Mouse (Mus musculus): ENCODE data around the gene 4930519P11Rik. TPM values are rescaled to one million over a fixed set of nuclear protein-coding genes. Genes with fewer than 3 reads are reported as not detected.

Gene 4930519P11Rik
- polyA plus RNA-seq, 1 experiment from 2014 or later = not detected

GRCm38 (mm10) chr2:154633876-154634644 lies 20.8 kb upstream of the 4930519P11Rik start:
- no peak for ATAC-seq (replicated peaks; ENCODE audit: extremely low read depth, insufficient read depth, low FRiP score)
- no peaks in the 10 kb centered on the region for H3K4me1 ChIP-seq (ENCODE audit: control insufficient read depth, insufficient read depth, low read length)
- peaks cover 4% of the 10 kb centered on the region for H3K9me3 ChIP-seq (replicated peaks; ENCODE audit: control insufficient read depth, low read length)
- no peak overlapping the region for H3K9ac ChIP-seq (ENCODE audit: low read length)
- peaks cover 28% of the 10 kb centered on the region for H3K36me3 ChIP-seq (ENCODE audit: control insufficient read depth, insufficient read depth)
- H3K27me3 ChIP-seq (ENCODE audit: control insufficient read depth, insufficient read depth, low read length) = no peaks in the 10 kb centered on the region
- 90% methylated on average over 9 of the region's 9 CpGs for WGBS
- no peak overlapping the region for H3K27ac ChIP-seq (ENCODE audit: low read length)
- H3K4me2 ChIP-seq (ENCODE audit: low read depth, low read length) = no peak overlapping the region
- H3K4me3 ChIP-seq (ENCODE audit: low read length) = no peak overlapping the region

DNA sequence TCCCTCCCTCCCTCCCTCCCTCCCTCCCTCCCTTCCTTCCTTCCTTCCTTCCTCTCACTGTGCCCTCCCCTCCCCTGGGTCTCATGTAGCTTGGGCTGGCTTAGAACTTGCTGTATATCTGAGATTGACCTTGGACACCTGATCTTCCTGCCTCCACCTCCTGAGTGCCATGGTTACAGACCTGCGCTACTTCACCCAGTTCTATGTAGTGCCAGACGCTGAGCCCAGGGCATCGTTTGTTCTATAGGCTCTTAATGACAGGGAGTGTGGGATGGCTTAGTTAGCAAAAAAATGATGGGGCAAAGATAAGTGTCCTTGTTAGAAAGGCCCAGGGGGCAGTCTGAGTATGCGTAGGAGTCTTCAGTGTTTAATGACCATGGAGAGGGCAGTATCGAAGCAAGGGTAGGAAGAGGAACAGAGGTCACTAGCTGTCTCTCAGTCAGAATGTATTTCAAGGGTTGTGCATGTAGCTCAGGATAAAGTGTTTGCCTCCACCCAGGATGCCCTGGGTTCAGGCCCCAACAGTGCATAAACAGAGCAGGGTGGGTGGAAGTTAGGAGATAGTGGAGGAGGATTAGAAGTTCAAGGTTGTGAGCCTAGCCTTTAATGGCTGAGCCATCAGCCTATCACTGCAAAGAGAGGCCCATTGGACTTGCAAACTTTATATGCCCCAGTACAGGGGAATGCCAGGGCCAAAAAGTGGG lies 20.0 kb upstream of the 4930519P11Rik start:
- no peak overlapping the region for H3K27ac ChIP-seq (ENCODE audit: low read length)
- H3K36me3 ChIP-seq (ENCODE audit: control insufficient read depth, insufficient read depth) = peaks cover 24% of the 10 kb centered on the region
- H3K4me1 ChIP-seq (ENCODE audit: control insufficient read depth, insufficient read depth, low read length) = no peaks in the 10 kb centered on the region
- H3K4me3 ChIP-seq (ENCODE audit: low read length) = no peak overlapping the region
- no peaks in the 10 kb centered on the region for H3K27me3 ChIP-seq (ENCODE audit: control insufficient read depth, insufficient read depth, low read length)
- no peak for ATAC-seq (replicated peaks; ENCODE audit: extremely low read depth, insufficient read depth, low FRiP score)
- no peaks in the 10 kb centered on the region for H3K9me3 ChIP-seq (replicated peaks; ENCODE audit: control insufficient read depth, low read length)
- no peak overlapping the region for H3K4me2 ChIP-seq (ENCODE audit: low read depth, low read length)
- no peak overlapping the region for H3K9ac ChIP-seq (ENCODE audit: low read length)
- 86% methylated on average over 5 of the region's 5 CpGs for WGBS

GRCm38 (mm10) chr2:154632203-154632780 lies 19.1 kb upstream of the 4930519P11Rik start:
- H3K27me3 ChIP-seq (ENCODE audit: control insufficient read depth, insufficient read depth, low read length) = no peaks in the 10 kb centered on the region
- H3K4me1 ChIP-seq (ENCODE audit: control insufficient read depth, insufficient read depth, low read length) = no peaks in the 10 kb centered on the region
- no peak overlapping the region for H3K4me3 ChIP-seq (ENCODE audit: low read length)
- peaks cover 18% of the 10 kb centered on the region; the same call in 1 of the 2 replicates for H3K36me3 ChIP-seq (ENCODE audit: control insufficient read depth, insufficient read depth)
- ATAC-seq (replicated peaks; ENCODE audit: extremely low read depth, insufficient read depth, low FRiP score) = no peak
- no peak overlapping the region for H3K4me2 ChIP-seq (ENCODE audit: low read depth, low read length)
- no peak overlapping the region for H3K27ac ChIP-seq (ENCODE audit: low read length)
- H3K9ac ChIP-seq (ENCODE audit: low read length) = no peak overlapping the region
- H3K9me3 ChIP-seq (replicated peaks; ENCODE audit: control insufficient read depth, low read length) = no peaks in the 10 kb centered on the region
- 88% methylated on average over 16 of the region's 16 CpGs for WGBS

GRCm38 (mm10) chr2:154630531-154630930 lies 17.3 kb upstream of the 4930519P11Rik start:
- H3K9me3 ChIP-seq (replicated peaks; ENCODE audit: control insufficient read depth, low read length) = no peaks in the 10 kb centered on the region
- ATAC-seq (replicated peaks; ENCODE audit: extremely low read depth, insufficient read depth, low FRiP score) = no peak
- H3K4me1 ChIP-seq (ENCODE audit: control insufficient read depth, insufficient read depth, low read length) = no peaks in the 10 kb centered on the region
- H3K27me3 ChIP-seq (ENCODE audit: control insufficient read depth, insufficient read depth, low read length) = no peaks in the 10 kb centered on the region
- no peak overlapping the region for H3K4me2 ChIP-seq (ENCODE audit: low read depth, low read length)
- H3K4me3 ChIP-seq (ENCODE audit: low read length) = no peak overlapping the region
- no peak overlapping the region for H3K9ac ChIP-seq (ENCODE audit: low read length)
- no peak overlapping the region for H3K27ac ChIP-seq (ENCODE audit: low read length)
- 73% methylated on average over 5 of the region's 5 CpGs for WGBS
- H3K36me3 ChIP-seq (ENCODE audit: control insufficient read depth, insufficient read depth) = peaks cover 15% of the 10 kb centered on the region; the same call in 1 of the 2 replicates

DNA sequence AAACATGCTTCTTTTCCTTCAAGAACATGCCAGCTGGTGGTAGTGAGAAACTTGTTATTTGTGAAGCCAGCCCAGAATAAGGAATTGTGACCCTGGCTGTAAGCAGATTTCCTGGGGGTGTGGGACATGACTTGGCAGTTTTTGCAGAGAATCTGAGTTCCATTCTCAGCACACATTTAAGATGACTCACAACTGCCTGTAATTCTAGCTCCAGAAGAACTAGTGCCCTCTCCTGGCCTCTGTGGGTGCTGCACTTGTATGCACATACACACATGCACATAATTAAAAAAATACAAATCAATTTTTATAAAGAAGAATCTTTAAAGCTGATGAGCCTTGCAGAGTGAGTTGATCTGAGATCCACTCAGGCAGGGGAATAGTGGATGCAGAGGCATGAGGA lies 10.9 kb upstream of the 4930519P11Rik start:
- H3K9me3 ChIP-seq (replicated peaks; ENCODE audit: control insufficient read depth, low read length) = peaks cover 5% of the 10 kb centered on the region
- H3K27ac ChIP-seq (ENCODE audit: low read length) = no peak overlapping the region
- no peak overlapping the region for H3K9ac ChIP-seq (ENCODE audit: low read length)
- H3K4me2 ChIP-seq (ENCODE audit: low read depth, low read length) = no peak overlapping the region
- H3K27me3 ChIP-seq (ENCODE audit: control insufficient read depth, insufficient read depth, low read length) = no peaks in the 10 kb centered on the region
- H3K4me3 ChIP-seq (ENCODE audit: low read length) = no peak overlapping the region
- no peaks in the 10 kb centered on the region for H3K4me1 ChIP-seq (ENCODE audit: control insufficient read depth, insufficient read depth, low read length)
- no peak for ATAC-seq (replicated peaks; ENCODE audit: extremely low read depth, insufficient read depth, low FRiP score)
- H3K36me3 ChIP-seq (ENCODE audit: control insufficient read depth, insufficient read depth) = peaks cover 12% of the 10 kb centered on the region; the same call in 1 of the 2 replicates

GRCm38 (mm10) chr2:154621684-154622083 lies 8.4 kb upstream of the 4930519P11Rik start:
- WGBS = 71% methylated on average over 5 of the region's 5 CpGs
- no peak for ATAC-seq (replicated peaks; ENCODE audit: extremely low read depth, insufficient read depth, low FRiP score)

DNA sequence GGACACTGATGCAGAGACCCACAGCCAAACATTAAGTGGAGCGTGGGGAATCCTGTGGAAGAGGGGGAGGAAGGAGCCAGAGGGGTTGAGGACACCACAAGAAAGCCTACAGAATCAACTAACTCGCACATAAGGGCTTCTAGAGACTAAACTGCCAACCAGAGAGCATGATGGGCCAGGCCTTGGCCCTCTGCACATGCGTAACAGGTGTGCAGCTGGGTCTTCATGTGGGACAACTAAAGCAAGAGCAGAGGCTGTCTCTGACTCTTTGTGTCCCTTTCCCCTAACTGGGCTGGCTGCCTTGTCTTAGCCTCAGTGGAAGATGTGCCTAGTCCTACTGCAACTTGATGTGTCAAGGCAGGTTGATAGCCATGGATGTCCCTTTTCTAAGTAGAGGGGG lies 3.8 kb upstream of the 4930519P11Rik start:
- H3K9ac ChIP-seq (ENCODE audit: low read length) = no peak overlapping the region
- no peak overlapping the region for H3K4me2 ChIP-seq (ENCODE audit: low read depth, low read length)
- H3K4me3 ChIP-seq (ENCODE audit: low read length) = no peak overlapping the region
- H3K27ac ChIP-seq (ENCODE audit: low read length) = peak overlapping the region; percentile 27; the same call in 1 of the 2 replicates
- ATAC-seq (replicated peaks; ENCODE audit: extremely low read depth, insufficient read depth, low FRiP score) = no peak
- no peaks in the 10 kb centered on the region for H3K9me3 ChIP-seq (replicated peaks; ENCODE audit: control insufficient read depth, low read length)
- no peaks in the 10 kb centered on the region for H3K27me3 ChIP-seq (ENCODE audit: control insufficient read depth, insufficient read depth, low read length)
- WGBS = 74% methylated on average over 3 of the region's 3 CpGs
- H3K36me3 ChIP-seq (ENCODE audit: control insufficient read depth, insufficient read depth) = peaks cover 6% of the 10 kb centered on the region; the same call in 1 of the 2 replicates
- H3K4me1 ChIP-seq (ENCODE audit: control insufficient read depth, insufficient read depth, low read length) = peaks cover 20% of the 10 kb centered on the region

More at GRCm38 (mm10) chr2:154621684-154622083, 8.4 kb upstream of the 4930519P11Rik start:
- Histone ChIP-seq H3K4me3 (ENCODE audit: low read length) (no peak overlapping the region), H3K27me3 (ENCODE audit: control insufficient read depth, insufficient read depth, low read length) (no peaks in the 10 kb centered on the region), H3K36me3 (ENCODE audit: control insufficient read depth, insufficient read depth) (peaks cover 14% of the 10 kb centered on the region; the same call in 1 of the 2 replicates), H3K9me3 (replicated peaks; ENCODE audit: control insufficient read depth, low read length) (peaks cover 5% of the 10 kb centered on the region), H3K9ac (ENCODE audit: low read length) (no peak overlapping the region), H3K27ac (ENCODE audit: low read length) (no peak overlapping the region), H3K4me2 (ENCODE audit: low read depth, low read length) (no peak overlapping the region), H3K4me1 (ENCODE audit: control insufficient read depth, insufficient read depth, low read length) (no peaks in the 10 kb centered on the region)

- H3K9me3 ChIP-seq (replicated peaks; ENCODE audit: control insufficient read depth, low read length) = no peaks in the 10 kb centered on the region
- no peak overlapping the region for H3K4me3 ChIP-seq (ENCODE audit: low read length)
- no peak overlapping the region for H3K9ac ChIP-seq (ENCODE audit: low read length)
- no peak for ATAC-seq (replicated peaks; ENCODE audit: extremely low read depth, insufficient read depth, low FRiP score)
- no peaks in the 10 kb centered on the region for H3K27me3 ChIP-seq (ENCODE audit: control insufficient read depth, insufficient read depth, low read length)
- 64% methylated on average over 5 of the region's 5 CpGs for WGBS
- 0 out of 2 replicates have a peak overlapping the region, but pooled peaks have one; percentile 28 for H3K4me2 ChIP-seq (ENCODE audit: low read depth, low read length)
- peaks cover 6% of the 10 kb centered on the region; the same call in 1 of the 2 replicates for H3K36me3 ChIP-seq (ENCODE audit: control insufficient read depth, insufficient read depth)
- H3K4me1 ChIP-seq (ENCODE audit: control insufficient read depth, insufficient read depth, low read length) = peaks cover 20% of the 10 kb centered on the region
- peak overlapping the region; percentile 51 for H3K27ac ChIP-seq (ENCODE audit: low read length)
Measured at GRCm38 (mm10) chr2:154615674-154616073, 2.4 kb upstream of the 4930519P11Rik start.
